Mouse (Mus musculus): ENCODE data around the gene Sesn3.
"Not testable (repeated sequence)": the region's sequence is repeated elsewhere in the genome, so short reads cannot be mapped to it uniquely, and the experiment has no call there.

Gene Sesn3

DNA sequence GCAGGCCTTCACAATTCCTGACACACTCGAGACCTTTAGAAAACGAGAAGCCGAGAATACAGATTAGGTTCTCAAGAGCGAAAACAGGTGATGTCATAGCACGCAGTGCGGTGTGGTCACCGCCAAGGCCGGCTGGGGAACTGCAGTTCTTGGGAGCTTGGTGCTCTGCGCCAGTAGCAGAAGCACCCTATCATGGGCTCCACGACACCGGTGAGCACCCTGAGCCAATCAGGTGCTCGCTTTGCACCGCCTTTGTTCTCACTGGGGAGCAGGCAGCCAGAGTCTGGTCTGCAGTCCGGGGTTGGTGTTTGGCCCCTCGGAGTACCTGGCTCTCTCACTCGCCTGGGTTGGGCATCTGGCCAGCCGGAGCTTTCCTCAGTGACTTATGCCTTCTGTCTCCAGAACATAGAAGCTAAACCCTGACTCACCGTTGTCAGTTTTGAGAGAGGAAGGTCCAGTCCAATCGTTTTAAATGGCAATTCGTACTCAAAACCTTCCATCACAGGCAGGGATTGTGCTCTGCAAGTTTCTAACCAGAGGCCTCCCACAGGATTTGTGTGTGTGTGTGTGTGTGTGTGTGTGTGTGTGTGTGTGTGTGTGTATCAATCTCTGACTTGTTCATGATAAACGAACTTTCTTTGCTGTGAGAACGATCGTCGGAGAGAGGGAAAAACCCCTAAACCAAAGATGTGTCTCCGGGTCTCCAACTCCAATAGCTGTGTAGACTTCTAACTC, at the start of gene Sesn3:
TSS of gene Sesn3 (plus strand) at position 82 of the 735 bp plus-strand sequence.
- DNase-seq (ENCODE audit: low spot score in 2 of 2): peak; percentile 62 to 72

DNA sequence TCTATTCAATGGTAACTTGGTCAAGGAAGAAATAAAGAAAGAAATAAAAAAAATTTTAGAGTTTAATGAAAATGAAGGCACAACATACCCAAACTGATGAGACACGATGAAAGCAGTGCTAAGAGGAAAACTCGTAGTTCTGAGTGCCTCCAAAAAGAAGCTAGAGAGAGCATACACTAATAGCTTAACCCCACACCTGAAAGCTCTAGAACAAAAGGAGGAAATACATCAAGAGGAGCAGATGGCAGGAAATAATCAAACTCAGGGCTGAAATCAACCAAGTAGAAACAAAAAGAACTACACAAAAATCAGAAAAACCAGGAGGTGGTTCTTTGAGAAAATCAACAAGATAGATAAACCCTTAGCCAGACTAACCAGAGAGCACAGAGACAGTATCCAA, 47.8 kb upstream of the Sesn3 start:
- not testable (repeated sequence) for DNase-seq (ENCODE audit: low spot score in 2 of 2)

DNA sequence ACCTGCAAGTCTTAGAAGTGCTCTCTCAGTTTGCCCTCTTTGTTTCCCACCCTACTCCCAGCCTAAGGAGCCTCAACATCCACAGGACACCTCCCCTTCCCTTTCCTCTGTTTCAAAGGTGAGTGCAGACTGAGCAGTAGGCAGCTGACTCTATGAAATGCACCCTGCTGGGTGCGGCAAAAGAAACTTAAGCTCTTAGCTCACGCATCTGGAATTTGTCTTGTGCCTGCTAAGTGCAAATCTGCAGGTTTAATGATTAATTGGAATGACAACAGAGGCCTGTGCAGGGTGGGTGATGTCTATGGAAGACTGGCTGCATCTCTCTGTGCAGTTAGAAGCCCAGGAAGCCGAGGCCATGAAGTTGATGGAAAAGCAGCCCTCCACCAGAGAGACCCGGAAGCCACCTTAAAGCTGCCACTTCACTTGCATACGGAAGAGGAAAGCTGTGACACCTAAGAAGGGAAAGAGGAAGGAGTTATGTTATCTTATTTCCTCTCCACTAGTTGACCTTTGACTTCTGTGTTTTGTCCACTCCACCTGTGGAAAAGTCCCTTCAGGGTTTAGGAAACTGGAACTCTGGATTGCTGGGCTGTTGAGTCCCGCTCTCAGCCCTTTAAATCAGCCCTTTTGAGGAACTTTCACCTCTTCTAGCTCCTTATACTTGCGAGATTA, 41.0 kb upstream of the Sesn3 start:
- DNase-seq (ENCODE audit: low spot score in 2 of 2): no peak

- DNase-seq (ENCODE audit: low spot score in 2 of 2): no peak
Observed at GRCm38 (mm10) chr9:14235286-14235685, 39.6 kb upstream of the Sesn3 start.

GRCm38 (mm10) chr9:14241003-14241402, 33.9 kb upstream of the Sesn3 start:
- DNase-seq (ENCODE audit: low spot score in 2 of 2): not testable (repeated sequence)

DNA sequence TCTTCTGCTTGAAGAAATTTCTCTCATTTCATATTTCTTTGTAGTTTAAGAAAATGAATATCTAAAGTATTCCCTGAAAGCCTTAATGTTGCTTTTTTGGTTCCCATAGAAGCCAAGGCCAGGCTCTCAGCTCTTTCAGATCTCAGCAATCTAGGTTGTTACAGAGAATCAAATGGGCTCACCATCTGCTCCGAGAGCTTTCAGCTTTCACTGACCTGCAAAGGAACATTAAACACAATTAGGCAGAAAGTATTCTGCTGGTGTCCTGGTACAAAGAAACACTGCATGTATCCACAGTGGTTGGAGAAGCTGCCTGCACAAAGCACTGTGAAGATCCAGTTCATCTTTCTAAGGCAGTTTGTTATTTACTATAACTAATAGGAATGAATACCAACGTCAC, 32.6 kb upstream of the Sesn3 start:
- DNase-seq (ENCODE audit: low spot score in 2 of 2): no peak

DNA sequence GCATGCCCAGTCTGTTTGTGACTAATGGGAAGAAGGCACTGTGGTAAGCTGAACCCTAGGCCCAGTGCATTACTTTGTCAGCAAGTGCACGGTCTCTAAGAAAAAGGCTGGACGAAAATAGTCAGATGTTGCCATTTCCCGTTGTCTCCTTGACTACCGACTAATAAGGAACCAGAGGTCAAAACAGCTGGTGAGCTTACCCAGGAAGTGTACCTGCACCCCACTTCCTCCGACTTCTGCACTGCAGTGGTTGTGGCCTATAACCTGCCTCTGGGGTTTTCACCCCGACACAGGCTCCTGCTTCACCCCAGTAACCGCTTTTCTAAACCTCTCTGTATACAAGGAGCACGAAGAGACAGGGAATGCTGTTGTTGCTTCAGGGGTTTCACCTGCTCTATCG, 30.3 kb upstream of the Sesn3 start:
- no peak for DNase-seq (ENCODE audit: low spot score in 2 of 2)

DNA sequence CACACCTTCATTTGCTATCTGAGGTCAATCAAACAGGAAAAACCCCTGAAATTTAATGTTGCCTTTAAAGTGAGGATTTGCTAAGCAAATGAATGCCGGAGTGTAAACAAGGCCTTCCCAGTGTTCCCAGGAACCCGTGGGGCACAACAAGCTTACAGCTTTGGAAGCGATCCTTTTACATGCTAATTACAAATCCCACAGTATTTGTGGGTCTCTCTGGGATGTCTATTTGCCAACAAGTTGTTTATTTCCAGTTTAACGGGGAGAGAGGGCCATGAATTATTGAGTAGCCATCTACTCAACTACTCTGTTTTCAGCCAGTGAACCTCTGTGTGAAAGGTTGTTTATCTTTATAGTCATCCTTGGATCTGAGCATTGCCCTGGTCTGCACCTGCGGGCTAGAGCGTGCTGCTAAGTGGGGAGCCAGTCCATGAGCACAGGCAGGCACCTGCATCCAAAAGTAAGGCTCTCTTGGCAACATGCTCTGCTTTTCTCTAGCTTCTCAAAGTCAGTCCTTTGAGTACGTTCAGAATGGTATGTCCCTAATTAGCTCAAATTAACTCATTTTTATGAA, 29.8 kb upstream of the Sesn3 start:
- no peak for DNase-seq (ENCODE audit: low spot score in 2 of 2)

- peak in 1 of 2 experiments; percentile 31 for DNase-seq (ENCODE audit: low spot score in 2 of 2)
Observed at GRCm38 (mm10) chr9:14246016-14246799, 28.7 kb upstream of the Sesn3 start.

DNA sequence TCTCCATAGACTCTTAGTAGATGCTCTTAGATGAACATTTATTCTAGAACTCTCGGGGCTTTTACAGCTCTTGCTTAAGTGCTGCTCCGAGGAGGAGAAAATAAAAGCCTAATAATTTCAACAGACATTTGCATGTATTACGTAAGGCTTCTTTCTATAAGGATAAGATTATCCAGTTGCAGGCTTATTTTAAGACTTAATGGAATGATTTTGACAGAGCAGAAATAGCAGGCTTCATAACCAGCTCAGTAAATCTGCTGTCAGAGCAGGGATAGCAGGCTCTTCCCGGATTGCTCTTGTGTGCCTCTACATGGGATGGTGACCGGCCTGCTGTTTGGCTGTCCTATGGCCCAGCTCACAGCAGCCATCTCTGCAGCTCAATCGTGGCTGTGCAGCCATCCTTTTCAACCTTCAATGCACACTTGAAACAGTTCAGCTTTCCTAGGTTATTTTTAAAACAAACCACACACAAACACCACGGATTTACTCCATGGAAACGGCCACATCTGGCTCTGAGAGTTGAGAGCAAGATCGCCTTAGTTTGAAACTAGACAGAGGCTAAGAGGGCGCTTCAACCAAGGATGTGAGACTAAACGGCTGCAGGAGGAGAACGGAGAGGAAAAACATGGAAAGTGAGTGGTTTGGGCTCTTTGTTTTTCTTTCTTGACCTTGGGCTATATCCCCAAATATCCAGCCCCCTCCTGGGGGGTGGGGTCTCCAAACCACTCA, 27.2 kb upstream of the Sesn3 start:
- peak in 1 of 2 experiments; percentile 21 for DNase-seq (ENCODE audit: low spot score in 2 of 2)

GRCm38 (mm10) chr9:14248209-14248596, 26.7 kb upstream of the Sesn3 start:
- DNase-seq (ENCODE audit: low spot score in 2 of 2): no peak

GRCm38 (mm10) chr9:14261150-14261549, 13.7 kb upstream of the Sesn3 start:
- no peak for DNase-seq (ENCODE audit: low spot score in 2 of 2)

DNA sequence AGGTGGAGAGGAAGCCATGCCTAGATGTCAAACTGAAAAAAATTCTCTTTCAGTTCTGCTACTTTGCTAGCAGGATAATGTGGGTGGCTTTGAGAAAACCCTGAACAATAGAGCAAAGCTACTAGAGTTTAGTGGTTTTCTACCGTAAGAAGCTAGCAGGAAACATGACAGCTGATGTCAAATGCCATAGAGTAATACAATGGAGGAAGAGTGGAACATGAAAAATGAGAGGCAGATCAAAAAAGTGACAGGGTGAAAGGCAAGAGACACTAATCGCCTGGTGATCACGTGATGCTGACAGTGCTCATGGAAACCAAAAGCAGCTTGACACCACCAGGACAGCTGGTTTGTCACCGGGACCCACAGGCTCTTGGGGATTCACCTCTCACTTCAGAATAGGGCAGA, 12.3 kb upstream of the Sesn3 start:
- DNase-seq (ENCODE audit: low spot score in 2 of 2): no peak

DNA sequence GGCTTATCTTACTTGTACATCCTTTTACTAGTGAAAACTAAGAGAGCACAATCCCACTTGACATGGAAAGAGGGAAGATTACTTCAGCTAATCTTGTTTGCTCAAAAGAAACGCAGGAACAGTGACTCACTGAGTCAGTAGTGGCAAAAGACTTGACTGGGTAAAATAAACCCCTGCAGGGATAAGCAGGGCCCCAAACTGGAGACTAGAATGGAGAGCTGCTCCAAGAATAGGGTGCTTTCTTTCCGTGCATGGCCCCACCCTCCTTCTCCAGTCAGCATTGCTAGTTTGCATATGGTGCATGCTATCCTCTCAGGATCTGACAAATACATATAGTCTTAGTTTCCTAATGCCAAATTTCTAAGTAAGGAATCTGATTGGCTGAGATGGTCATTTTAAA, 8.4 kb upstream of the Sesn3 start:
- no peak for DNase-seq (ENCODE audit: low spot score in 2 of 2)

GRCm38 (mm10) chr9:14268578-14268977, 6.3 kb upstream of the Sesn3 start:
- DNase-seq (ENCODE audit: low spot score in 2 of 2): no peak

- no peak for DNase-seq (ENCODE audit: low spot score in 2 of 2)
Observed at GRCm38 (mm10) chr9:14272921-14273320, 1.9 kb upstream of the Sesn3 start.

- DNase-seq (ENCODE audit: low spot score in 2 of 2): no peak
Observed at GRCm38 (mm10) chr9:14274586-14274985, 281 bp upstream of the Sesn3 start.

- peak; percentile 99 for DNase-seq (ENCODE audit: low spot score in 2 of 2)
Observed at GRCm38 (mm10) chr9:14275792-14276480, 1.1 kb downstream of the Sesn3 start.

- peak; percentile 53 to 56 for DNase-seq (ENCODE audit: low spot score in 2 of 2)
Observed at GRCm38 (mm10) chr9:14276481-14277287, 1.8 kb downstream of the Sesn3 start.

DNA sequence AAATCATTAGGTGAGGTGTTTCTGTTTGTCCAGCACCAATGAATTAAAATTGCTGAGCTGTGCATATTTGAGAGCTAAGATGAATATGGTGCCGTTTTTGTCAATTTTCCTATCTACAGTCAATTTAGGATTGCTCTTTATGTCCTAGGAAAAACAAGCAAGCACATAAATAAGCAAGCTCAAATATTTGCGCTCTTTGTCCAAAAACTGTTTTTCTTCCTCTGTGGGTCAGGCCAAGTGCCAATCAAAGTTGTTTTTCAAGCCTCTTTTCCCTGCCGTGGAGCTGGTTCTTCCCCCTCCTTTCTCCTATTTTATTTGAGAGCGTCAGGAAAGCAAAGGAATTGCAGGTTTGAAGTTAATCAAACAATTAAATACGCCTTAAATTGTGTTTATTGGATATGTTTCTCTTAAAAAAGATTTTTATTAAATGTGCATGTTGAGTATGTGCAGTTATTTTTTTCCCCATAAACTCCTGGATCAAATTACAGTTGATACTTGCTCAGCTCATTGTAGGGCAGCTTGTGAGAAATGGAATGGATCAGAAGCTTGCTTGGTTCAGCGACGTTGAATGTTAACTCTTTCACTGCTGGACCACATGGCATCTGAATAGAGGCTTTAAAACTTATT, 2.6 kb downstream of the Sesn3 start:
- DNase-seq (ENCODE audit: low spot score in 2 of 2): no peak

Measured in right cerebral cortex, adult 2 months (tissue).